Mouse (Mus musculus) E14TG2a.4 (cell line): ENCODE results near the gene Begain.

ENCODE experiments used
- CTCF ChIP-seq: conservative IDR thresholded peaks from 2 replicates; pipeline ENCODE4 v1.5.1; 2014; ENCODE audit warnings: low read length
- NANOG ChIP-seq: IDR thresholded peaks from 2 replicates; pipeline ENCODE4 v1.6.1; 2014; ENCODE audit warnings: borderline replicate concordance, low read length, mixed read lengths
- POU5F1 ChIP-seq: IDR thresholded peaks from 2 replicates; pipeline ENCODE4 v1.6.1; 2014; ENCODE audit warnings: low read length, borderline replicate concordance

- TF ChIP-seq CTCF: no peak
- no peak for TF ChIP-seq NANOG
- no peak for TF ChIP-seq POU5F1
Measured at GRCm38 (mm10) chr12:109086111-109086510, 18.1 kb upstream of the Begain start.
